Mouse (Mus musculus) left cerebral cortex, adult 8-10 months (tissue): Measurements from ENCODE around the gene Supt6. TPM values are rescaled to one million over a fixed set of nuclear protein-coding genes. Genes with fewer than 3 reads are reported as not detected.

ENCODE experiments used
- DNase-seq, 2 experiments: peaks; one replicate each; pipeline ENCODE4 v3.0.0; 2022; ENCODE audit warnings: low spot score in 2 of 2
- microRNA-seq, 2 experiments: library from miRNA; unstranded; fragments of <30 nt; microRNA quantifications; one replicate each; pipeline ENCODE4 v1.2.0; 2022
- total RNA-seq, 4 experiments: library from RNA; stranded (reverse); gene quantifications; 2 replicates each; pipeline ENCODE4 v1.2.4; 2022

Supt6 gene
- total RNA-seq, 4 experiments from 2014 or later = 98.7 to 102 (median 100) TPM

DNA sequence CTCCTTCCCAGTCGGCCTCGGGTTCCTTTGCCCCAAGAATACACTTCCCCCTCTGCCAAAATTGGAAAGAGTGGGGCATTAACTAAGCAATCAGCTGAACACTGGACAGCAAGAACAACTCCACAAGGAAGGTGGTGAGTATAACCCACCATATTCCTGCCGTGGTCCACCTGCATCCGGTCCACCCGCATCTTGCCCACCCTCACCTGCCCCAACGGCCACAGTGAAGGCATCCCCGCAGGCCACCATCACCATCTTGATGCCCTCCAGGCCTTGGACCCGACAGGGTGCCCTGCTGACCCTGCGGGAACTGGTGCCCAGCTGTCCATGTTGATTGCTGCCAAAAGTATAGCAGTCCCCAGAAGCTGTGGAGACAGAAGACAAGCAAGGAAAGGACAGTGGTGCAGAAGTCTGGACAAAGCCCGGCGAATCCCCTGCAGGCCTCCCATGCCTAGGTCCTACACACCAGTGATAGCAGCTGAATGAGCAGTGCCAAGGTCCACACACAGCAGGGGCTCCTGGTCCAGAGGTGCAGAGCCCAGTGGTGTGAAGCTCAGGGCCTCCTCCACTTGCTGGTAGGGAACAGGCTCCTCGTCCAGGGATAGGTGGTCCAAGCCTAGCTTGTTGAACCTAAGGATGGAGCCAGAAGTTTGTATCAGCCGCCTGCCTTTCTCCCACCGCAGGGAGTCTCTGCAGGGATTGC lies 78.4 kb downstream of the Supt6 start:
- DNase-seq = no peak

DNA sequence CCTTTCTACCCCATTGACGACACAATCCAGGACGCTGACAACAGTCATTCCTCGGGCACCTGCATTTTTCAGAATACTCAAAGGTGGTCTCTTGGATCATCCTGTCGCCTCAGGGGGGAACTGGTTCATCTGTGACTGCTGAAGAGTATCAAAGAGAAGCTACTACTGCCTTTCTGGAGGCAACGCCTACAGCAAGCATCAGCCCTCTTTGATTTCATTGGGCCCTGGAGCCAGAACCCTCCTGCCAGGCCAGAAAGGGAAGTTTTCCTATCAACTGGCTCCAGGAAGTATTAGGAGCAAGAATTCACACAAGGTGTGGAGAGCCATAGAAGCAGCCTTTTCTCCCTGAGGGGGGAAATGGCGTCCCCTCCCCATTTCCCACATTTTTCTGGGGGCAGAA lies 79.1 kb downstream of the Supt6 start:
- DNase-seq = no peak

DNA sequence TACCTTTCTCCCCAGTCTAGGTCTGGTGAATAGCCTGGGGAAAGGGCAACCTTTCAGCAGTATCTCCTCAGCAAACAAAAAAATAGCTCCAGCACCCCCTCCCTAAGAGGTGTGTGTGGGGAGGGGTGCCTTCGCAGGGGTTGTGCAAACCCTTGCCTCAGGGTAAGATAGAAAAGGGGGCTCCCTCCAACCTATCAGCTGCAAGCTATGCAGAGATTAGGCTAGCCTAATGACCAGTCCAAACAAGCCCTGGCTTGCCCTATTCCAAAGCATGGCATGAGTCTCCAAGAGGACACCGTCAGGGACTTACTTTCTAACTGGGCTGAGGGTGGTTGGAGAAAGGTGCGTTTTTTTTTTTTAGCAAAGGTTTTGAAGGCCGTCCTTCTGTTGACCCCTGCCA lies 79.6 kb downstream of the Supt6 start:
- no peak for DNase-seq

DNA sequence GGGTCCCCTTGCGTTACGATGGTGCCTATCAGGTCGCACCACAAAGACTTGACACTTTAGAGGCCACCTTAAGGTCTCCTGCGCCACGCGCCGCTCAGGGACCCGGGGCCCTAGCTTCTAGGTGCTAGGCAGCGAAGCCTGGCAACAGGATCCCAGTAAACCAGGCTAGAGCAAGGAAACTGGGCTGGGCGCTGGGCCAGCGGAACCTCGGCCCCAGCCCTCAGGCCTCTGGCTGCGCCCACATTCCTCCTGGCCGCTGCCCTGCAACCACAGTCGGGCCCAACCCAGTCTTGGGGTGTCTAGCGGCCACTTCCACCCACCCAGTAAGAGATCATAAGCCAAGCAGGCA lies 80.1 kb downstream of the Supt6 start:
- no peak for DNase-seq

DNA sequence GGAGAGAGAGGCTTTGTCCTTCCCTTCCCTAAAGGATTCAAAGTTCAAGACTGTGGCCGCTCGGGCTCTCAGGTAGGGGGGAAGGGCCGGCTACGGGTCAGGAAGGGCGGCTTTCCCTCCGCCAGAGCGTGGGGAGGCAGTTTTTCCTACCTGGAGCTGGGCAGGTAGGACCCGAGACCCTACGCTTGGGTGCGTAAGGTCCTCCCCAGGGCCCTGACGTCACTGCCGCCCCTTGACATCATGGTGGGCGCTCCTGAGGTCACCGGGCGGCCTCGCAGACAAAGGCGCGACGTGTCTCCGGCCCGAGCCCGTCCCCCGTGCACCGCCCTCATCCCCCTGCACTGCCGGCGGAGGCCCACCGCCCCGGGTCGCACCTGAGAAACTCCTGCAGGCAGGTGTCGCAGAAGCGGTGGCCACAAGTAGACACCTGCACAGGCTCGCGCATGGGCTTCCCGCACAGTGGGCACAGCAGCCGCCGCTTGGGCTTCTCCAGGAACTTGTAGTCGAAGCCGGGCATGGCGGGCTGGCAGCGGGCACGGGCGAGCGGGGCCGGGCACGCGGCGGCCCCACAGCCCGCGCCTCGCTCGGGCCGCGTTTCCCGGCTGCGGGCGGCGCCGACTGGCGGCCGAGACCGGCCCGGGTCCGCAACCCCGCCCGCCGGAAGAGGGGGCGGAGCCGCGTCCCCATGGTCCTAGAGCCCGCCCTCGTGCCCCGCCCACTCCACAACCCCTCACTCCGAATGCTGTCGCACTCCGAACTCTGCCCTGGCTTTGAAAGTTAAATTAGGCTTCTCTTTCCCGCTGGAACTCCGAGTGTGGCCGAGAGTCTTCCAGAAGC lies 80.6 kb downstream of the Supt6 start, which contains the start of gene Traf4:
TSS of gene Traf4 (minus strand) at position 666 of the 837 bp plus-strand sequence.
- no peak for DNase-seq

DNA sequence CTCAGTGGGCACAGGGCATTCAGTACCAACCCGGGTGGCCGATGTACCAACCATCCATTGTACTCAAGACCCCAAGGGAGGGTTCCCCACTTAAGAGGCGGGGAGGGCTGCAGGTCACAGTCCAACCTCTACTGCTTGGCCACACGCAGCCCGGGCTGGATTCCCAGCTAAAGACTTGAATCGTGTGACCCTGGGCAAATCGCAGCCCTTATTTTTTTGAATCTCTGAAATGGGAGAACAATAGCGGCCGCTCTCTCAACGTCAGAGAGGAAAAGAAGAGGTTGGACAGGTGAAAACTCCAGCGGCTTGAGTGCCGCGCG lies 81.2 kb downstream of the Supt6 start:
- no peak for DNase-seq

DNA sequence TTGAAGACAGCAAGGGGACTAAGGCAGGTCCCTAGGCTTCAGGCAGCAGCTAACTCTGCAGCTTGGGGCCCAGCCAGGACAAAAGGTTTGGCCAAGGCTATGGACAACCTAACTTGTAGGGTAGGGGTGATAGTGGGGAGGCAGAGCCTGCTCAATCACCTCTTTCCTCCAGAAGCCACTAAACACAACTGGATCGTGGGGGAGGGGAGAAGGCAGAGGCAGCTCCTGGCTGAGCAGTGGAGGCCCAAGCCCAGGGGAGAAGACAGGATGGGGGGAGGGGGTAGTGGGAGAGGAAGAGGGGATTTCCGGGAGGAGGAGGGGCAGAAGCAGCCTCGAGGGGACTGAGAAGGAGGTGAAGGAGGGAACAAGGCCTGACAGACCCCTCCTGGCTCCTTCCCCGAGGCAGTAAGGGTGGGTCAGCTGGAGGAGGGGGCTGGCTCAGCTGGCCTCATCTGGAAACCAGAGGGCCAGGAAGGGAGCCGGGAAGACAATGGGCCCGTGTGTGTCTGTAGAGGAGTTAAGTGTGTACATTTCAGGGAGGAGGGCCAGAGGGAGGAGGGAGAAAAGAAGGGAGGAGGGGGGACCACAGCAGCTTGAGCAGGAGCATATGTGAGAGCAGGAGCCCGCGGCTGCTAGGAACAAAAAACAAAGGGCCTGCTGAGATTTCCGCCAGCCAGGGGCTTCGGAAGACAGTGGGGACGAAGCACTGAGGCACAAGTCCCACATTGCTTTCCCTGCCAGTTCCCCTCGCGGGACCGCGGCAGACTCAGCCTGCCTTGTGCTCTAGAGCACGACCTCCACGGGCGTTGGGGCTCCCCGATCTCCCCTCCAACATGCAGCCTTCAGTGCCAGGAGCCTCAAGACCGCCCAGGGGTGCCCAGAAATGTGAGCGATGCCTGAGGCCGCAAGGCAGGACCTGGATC lies 81.8 kb downstream of the Supt6 start:
- DNase-seq = no peak

DNA sequence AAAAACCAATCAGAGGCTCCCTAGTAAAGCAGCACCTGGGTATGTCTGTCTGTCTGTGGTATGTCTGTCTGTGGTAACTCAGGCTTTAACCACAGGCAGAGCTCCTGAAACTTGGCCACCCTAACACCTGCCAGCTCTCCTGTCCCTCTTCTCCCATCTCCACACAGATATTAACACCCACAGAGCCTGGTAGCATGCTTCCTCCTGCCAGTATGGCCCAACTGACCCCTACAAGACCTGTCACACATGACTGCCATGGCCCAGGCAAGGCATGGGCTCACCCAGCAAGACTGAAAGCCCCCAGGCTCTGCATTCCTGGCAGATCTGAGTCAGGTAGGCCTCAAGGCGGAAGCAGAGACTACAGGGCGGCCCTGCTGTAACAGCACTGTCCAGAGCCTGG lies 82.7 kb downstream of the Supt6 start:
- DNase-seq = no peak

DNA sequence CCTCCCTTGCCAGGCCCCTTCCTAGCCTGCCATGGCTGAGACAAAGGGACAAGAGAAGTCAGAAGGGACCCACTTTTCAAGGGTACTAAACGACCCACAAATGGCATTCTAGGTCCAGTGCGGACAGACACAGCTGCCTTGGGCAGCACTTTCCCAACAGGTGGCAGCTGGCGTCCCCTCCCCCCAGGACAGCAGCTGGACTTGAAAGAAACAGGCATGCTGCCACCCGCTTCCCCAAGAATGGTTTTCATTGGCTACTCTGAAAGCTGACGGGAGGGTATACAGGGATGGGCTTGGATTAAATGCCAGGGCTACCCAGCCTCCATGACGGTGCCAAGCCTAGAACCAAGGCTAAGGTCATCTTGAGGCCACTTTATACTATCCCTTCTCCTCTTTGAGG lies 83.3 kb downstream of the Supt6 start:
- DNase-seq = no peak

DNA sequence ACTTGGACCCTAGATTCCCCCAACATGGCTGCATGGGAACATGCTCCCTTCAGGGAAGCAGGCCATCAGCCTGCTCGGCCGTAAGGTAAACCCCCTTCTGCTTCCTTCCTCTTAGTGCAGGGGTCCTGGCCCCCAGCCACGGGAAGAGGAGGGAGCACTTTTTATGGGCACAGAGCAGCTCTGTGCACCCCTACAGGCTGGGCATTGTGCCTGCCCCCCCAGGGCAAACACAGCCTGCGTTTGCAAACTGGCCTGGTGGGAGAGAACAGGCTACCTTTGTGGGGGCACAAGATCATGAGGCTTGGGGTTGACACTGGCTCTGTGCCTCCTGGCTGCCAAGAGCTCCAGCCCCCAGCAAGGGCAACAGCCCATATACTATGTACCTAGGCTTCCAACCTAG lies 83.8 kb downstream of the Supt6 start:
- DNase-seq = no peak

DNA sequence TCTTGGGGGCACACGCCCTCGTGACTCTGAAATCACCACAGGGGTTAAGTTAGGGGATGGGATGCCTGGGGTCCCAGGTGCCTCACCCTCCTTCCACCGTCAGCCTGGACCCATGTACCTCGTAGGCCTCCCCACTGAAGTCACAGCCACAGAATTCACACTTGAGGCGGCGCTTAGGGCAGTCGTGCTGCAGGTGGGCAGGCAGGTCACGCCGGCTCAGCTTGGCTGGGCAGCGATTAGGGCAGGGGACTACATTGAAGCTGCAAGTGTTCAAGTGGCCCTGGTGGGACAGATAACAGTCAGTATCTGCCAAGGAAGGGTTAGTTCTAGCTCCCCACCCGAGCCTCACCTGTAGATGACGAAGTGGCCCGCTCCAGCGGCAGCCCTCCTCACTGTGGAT lies 84.6 kb downstream of the Supt6 start:
- DNase-seq = no peak

DNA sequence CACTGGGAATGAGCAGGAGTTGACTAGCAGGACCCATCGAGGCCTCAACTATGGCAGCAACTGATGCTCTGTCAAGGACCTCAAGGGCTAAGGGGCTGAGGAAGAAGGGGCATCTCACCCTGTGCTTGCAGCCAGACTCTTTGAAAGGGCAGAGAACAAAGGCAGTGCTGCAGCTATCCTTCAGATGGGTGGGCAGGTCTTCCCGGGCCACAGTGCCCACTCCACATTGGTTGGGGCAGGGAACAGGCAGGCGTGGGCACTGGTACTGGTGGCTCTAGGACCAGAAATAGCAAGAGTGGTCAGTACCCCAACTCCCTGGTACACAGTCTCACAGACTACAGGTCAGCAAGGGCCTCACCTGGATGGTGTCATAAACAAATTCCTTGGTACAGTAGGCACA lies 85.1 kb downstream of the Supt6 start:
- no peak for DNase-seq

DNA sequence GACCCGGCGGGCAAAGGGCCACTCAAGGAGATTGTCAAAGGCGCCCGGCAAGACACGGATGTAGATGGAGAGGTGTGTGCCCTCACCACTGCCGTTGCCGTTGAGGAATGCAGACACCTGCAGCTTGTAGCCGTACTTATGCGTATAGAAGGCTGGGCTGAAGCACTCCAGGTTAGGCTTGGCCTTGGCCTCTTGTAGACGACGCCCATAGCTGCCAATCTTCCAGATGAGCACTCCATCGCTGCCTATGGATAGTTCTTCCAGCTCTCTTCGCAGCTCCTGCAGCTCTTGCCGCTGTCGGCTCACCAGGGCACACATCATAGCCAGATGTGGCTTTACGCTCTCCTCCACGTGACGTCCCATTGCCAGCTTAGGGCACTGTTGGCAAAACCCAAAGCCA lies 85.6 kb downstream of the Supt6 start:
- DNase-seq = no peak

DNA sequence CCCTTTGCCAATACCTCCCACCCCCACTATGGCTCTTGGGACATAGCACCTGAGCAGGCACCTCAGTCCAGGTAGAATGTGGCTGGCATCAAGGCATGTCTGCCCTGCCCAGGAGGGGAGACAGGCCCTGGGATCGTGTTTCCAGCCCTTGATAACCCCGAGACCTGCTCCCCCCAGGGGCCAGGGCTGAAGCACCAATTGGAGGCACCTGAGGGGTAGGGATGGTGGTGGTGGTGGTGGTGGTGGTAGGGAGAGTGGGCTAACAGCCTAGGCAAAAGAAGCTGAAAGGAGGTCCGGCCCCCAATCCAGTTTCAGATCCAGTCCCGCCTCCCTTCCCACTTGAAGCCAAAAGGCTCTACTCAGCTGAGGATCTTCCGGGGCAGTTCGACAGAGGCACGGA lies 86.2 kb downstream of the Supt6 start:
- no peak for DNase-seq

DNA sequence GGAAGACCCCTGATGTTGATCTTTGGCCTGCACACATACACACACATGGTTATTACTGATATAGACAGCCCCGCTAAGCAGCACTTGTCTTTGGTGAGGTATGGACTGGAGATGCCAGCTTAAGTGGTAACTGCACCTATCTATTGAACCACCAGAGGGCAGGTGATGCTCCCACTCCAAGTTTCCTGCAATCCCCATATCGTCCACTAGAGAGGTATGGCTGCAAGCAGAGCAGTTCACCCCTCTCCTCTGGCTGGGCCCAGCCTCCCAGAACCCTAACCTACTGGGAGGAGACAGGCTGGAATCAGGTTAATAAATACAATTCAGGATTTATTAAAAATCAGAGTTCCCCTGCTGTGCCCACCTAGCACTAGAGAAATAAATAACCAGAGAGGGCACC lies 86.7 kb downstream of the Supt6 start:
- peak in 1 of 2 experiments; percentile 73 for DNase-seq

Small RNA genes within 50 kb of the gene (microRNA-seq; reads per million reads assigned to microRNA genes)
- 0.88 to 1.3 reads per million in 2 experiments for gene Mir7653

Other genes with a start within 250 kb of the Supt6 start
- gene Dhrs13, start 213.7 kb downstream of the Supt6 start, total RNA-seq = 1 to 10 TPM; 7.1 to 8.9 (median 8.2) TPM
- gene Flot2, start 208.1 kb downstream of the Supt6 start, total RNA-seq = 10 to 100 TPM; 84.8 to 90.2 (median 86.9) TPM
- 10 to 100 TPM; 17.3 to 20.1 (median 17.7) TPM for gene Eral1, start 165.6 kb downstream of the Supt6 start, total RNA-seq
- 10 to 100 TPM; 24.6 to 27.7 (median 26.9) TPM for gene Fam222b, start 151.3 kb downstream of the Supt6 start, total RNA-seq
- gene Traf4, start 80.4 kb downstream of the Supt6 start, total RNA-seq = 1 to 10 TPM; 5.9 to 9.4 (median 9.0) TPM
- gene Nek8, start 69.3 kb downstream of the Supt6 start, total RNA-seq = 1 to 10 TPM; 2.0 to 4.3 (median 2.8) TPM
- gene Tlcd1, start 69.3 kb downstream of the Supt6 start, total RNA-seq = 10 to 100 TPM; 24.8 to 34.9 (median 28.4) TPM
- 100 to 1,000 TPM; 678 to 790 (median 743) TPM for gene Rpl23a, start 62.4 kb downstream of the Supt6 start, total RNA-seq
- gene Rab34, start 57.6 kb downstream of the Supt6 start, total RNA-seq = 10 to 100 TPM; 23.9 to 29.6 (median 26.2) TPM
- 1 to 10 TPM; 5.9 to 7.4 (median 6.8) TPM for gene Proca1, start 52.6 kb downstream of the Supt6 start, total RNA-seq
- gene Sdf2, start 241 bp downstream of the Supt6 start, total RNA-seq = 10 to 100 TPM; 54.1 to 66.1 (median 59.1) TPM
- gene 2610507B11Rik, start 15.8 kb upstream of the Supt6 start, total RNA-seq = 100 to 1,000 TPM; 172 to 181 (median 177) TPM
- gene BC030499, start 44.9 kb upstream of the Supt6 start, total RNA-seq = 10 to 100 TPM; 12.0 to 15.3 (median 13.3) TPM
- 10 to 100 TPM in 1 of 4 experiments, 1 to 10 TPM in 3; 6.8 to 11.9 (median 7.1) TPM for gene Spag5, start 55.5 kb upstream of the Supt6 start, total RNA-seq
- gene Aldoc, start 77.0 kb upstream of the Supt6 start, total RNA-seq = 100 to 1,000 TPM; 784 to 869 (median 811) TPM
- gene Pigs, start 82.4 kb upstream of the Supt6 start, total RNA-seq = 10 to 100 TPM; 57.1 to 62.1 (median 59.4) TPM
- 10 to 100 TPM; 28.5 to 34.5 (median 30.6) TPM for gene Unc119, start 97.5 kb upstream of the Supt6 start, total RNA-seq
- gene Foxn1, start 140.6 kb upstream of the Supt6 start, total RNA-seq = under 1 TPM in 2 of 4 experiments, not detected in 2; 0.11 to 0.19 TPM
- gene Slc13a2, start 176.2 kb upstream of the Supt6 start, total RNA-seq = not detected
- gene Slc46a1, start 219.7 kb upstream of the Supt6 start, total RNA-seq = 10 to 100 TPM in 3 of 4 experiments, 1 to 10 TPM in 1; 8.2 to 15.4 (median 12.2) TPM